Mouse (Mus musculus) left cerebral cortex, postnatal 36 days (tissue): Measurements from ENCODE around the gene Lrrfip1. TPM values are rescaled to one million over a fixed set of nuclear protein-coding genes. Genes with fewer than 3 reads are reported as not detected.

Experiments used
- DNase-seq, 2 experiments: peaks; one replicate each; pipeline ENCODE4 v3.0.0; 2021 to 2022; ENCODE audit warnings: low spot score in 2 of 2, mixed read lengths in 1 of 2
- intact Hi-C: fragments of 180-260 bp; cut with DNase I; formaldehyde crosslinking; loops from one replicate; pipeline ENCODE4 v1.15.1; 2025
- total RNA-seq, 2 experiments: library from RNA; stranded (reverse); gene quantifications; 2 replicates each; pipeline ENCODE4 v1.2.3; 2021

Lrrfip1 gene
- total RNA-seq, 2 experiments from 2014 or later = 56.6 to 78.7 TPM

GRCm38 (mm10) chr1:90995916-90996315 is 2.6 kb upstream of the Lrrfip1 start:
- intact Hi-C loops = no loop called here
- no peak for DNase-seq

GRCm38 (mm10) chr1:90997136-90997535 is 1.4 kb upstream of the Lrrfip1 start:
- intact Hi-C loops = no loop called here
- no peak for DNase-seq

- intact Hi-C loops = no loop called here
- no peak for DNase-seq
Observed at GRCm38 (mm10) chr1:90997641-90998040, 896 bp upstream of the Lrrfip1 start.

- intact Hi-C loops = no loop called here
- no peak for DNase-seq
Observed at GRCm38 (mm10) chr1:90998891-90999611, 514 bp downstream of the Lrrfip1 start.

- intact Hi-C loops = no loop called here
- no peak for DNase-seq
Observed at GRCm38 (mm10) chr1:90999911-91000601, 1.5 kb downstream of the Lrrfip1 start.

GRCm38 (mm10) chr1:91001101-91001500 is 2.6 kb downstream of the Lrrfip1 start:
- intact Hi-C loops = no loop called here
- no peak for DNase-seq

GRCm38 (mm10) chr1:91001871-91002539 is 3.5 kb downstream of the Lrrfip1 start:
- intact Hi-C loops = no loop called here

GRCm38 (mm10) chr1:91002641-91003040 is 4.1 kb downstream of the Lrrfip1 start:
- intact Hi-C loops = no loop called here
- no peak for DNase-seq

More at GRCm38 (mm10) chr1:91001871-91002539, 3.5 kb downstream of the Lrrfip1 start:
- no peak for DNase-seq

- DNase-seq = no peak
- intact Hi-C loops = no loop called here
Observed at GRCm38 (mm10) chr1:91003522-91004253, 5.2 kb downstream of the Lrrfip1 start.

GRCm38 (mm10) chr1:91006037-91006436 is 7.5 kb downstream of the Lrrfip1 start:
- no peak for DNase-seq
- intact Hi-C loops = no loop called here

GRCm38 (mm10) chr1:91006708-91007107 is 8.2 kb downstream of the Lrrfip1 start:
- no peak for DNase-seq
- intact Hi-C loops = no loop called here

- intact Hi-C loops = no loop called here
- DNase-seq = no peak
Observed at GRCm38 (mm10) chr1:91008147-91008682, 9.7 kb downstream of the Lrrfip1 start.

GRCm38 (mm10) chr1:91008746-91009145 is 10.2 kb downstream of the Lrrfip1 start:
- intact Hi-C loops = no loop called here
- DNase-seq = no peak

- intact Hi-C loops = no loop called here
- DNase-seq = no peak
Observed at GRCm38 (mm10) chr1:91009266-91009665, 10.7 kb downstream of the Lrrfip1 start.

GRCm38 (mm10) chr1:91010216-91010615 is 11.7 kb downstream of the Lrrfip1 start:
- no peak for DNase-seq
- intact Hi-C loops = no loop called here

- intact Hi-C loops = no loop called here
- no peak for DNase-seq
Observed at GRCm38 (mm10) chr1:91010716-91011115, 12.2 kb downstream of the Lrrfip1 start.

GRCm38 (mm10) chr1:91011336-91011735 is 12.8 kb downstream of the Lrrfip1 start:
- intact Hi-C loops = no loop called here
- DNase-seq = no peak

GRCm38 (mm10) chr1:91013803-91014202 is 15.3 kb downstream of the Lrrfip1 start:
- intact Hi-C loops = no loop called here
- no peak for DNase-seq

GRCm38 (mm10) chr1:91015571-91015970 is 17.0 kb downstream of the Lrrfip1 start:
- intact Hi-C loops = no loop called here
- no peak for DNase-seq
